Mouse (Mus musculus) macrophage (primary cell): ENCODE data around the gene Dtd1. TPM values are rescaled to one million over a fixed set of nuclear protein-coding genes. Genes with fewer than 3 reads are reported as not detected.

ENCODE experiments used
- H3K27ac ChIP-seq: fragments of 350-480 bp; formaldehyde crosslinking; 2 replicates; pipeline ENCODE4 v1.9.0; 2021
- H3K36me3 ChIP-seq: fragments of 350-480 bp; formaldehyde crosslinking; 2 replicates; pipeline ENCODE4 v1.9.0; 2021; ENCODE audit errors: inconsistent target
- H3K4me3 ChIP-seq: fragments of 350-480 bp; formaldehyde crosslinking; 2 replicates; pipeline ENCODE4 v1.9.0; 2021; ENCODE audit errors: inconsistent target
- H3K79me2 ChIP-seq: fragments of 350-480 bp; formaldehyde crosslinking; 2 replicates; pipeline ENCODE4 v1.9.0; 2021; ENCODE audit errors: inconsistent target
- WGBS: methylation state at CpG from one replicate; pipeline ENCODE4 v1.1.7; 2026; ENCODE audit warnings: inconsistent platforms; ENCODE audit not compliant: missing documents; 5-methylcytosine and 5-hydroxymethylcytosine counted together
- polyA plus RNA-seq: library from polyadenylated mRNA; stranded (reverse); fragments of 250-400 nt; gene quantifications from 3 replicates; pipeline ENCODE4 v1.2.4, GENCODE M21; 2018; ENCODE audit warnings: inconsistent platforms

The Dtd1 gene
- polyA plus RNA-seq, 1 experiment from 2014 or later = 8.4 TPM

- Histone ChIP-seq H3K36me3 (no peaks in the 10 kb centered on the region), H3K4me3 (no peak overlapping the region), H3K79me2 (no peaks in the 10 kb centered on the region), H3K27ac (no peak overlapping the region)
- WGBS = 74% methylated on average over 2 of the region's 2 CpGs
Observed at GRCm38 (mm10) chr2:144715211-144715768, 115.6 kb downstream of the Dtd1 start.

GRCm38 (mm10) chr2:144716248-144716647, 116.6 kb downstream of the Dtd1 start:
- 93% methylated on average over 5 of the region's 5 CpGs for WGBS
- no peaks in the 10 kb centered on the region for H3K79me2 ChIP-seq
- no peak overlapping the region for H3K4me3 ChIP-seq

GRCm38 (mm10) chr2:144718273-144718672, 118.6 kb downstream of the Dtd1 start:
- H3K4me3 ChIP-seq = no peak overlapping the region
- 86% methylated on average over 5 of the region's 5 CpGs for WGBS

More at GRCm38 (mm10) chr2:144716248-144716647, 116.6 kb downstream of the Dtd1 start:
- no peak overlapping the region for H3K27ac ChIP-seq
- no peaks in the 10 kb centered on the region for H3K36me3 ChIP-seq

GRCm38 (mm10) chr2:144719294-144719693, 119.6 kb downstream of the Dtd1 start:
- Histone ChIP-seq H3K79me2 (no peaks in the 10 kb centered on the region), H3K36me3 (no peaks in the 10 kb centered on the region), H3K4me3 (no peak overlapping the region), H3K27ac (no peak overlapping the region)
- whole genome bisulfite sequencing = 84% methylated on average over 5 of the region's 5 CpGs

More at GRCm38 (mm10) chr2:144718273-144718672, 118.6 kb downstream of the Dtd1 start:
- no peaks in the 10 kb centered on the region for H3K79me2 ChIP-seq
- no peaks in the 10 kb centered on the region for H3K36me3 ChIP-seq
- H3K27ac ChIP-seq = no peak overlapping the region

- peak overlapping the region; percentile 77 for H3K27ac ChIP-seq
- H3K4me3 ChIP-seq = no peak overlapping the region
- 56% methylated on average over 4 of the region's 4 CpGs for WGBS
- no peaks in the 10 kb centered on the region for H3K79me2 ChIP-seq
- H3K36me3 ChIP-seq = no peaks in the 10 kb centered on the region
Observed at GRCm38 (mm10) chr2:144719718-144720117, 120.0 kb downstream of the Dtd1 start.

- peak overlapping the region; percentile 77 for H3K27ac ChIP-seq
- H3K4me3 ChIP-seq = no peak overlapping the region
- no peaks in the 10 kb centered on the region for H3K79me2 ChIP-seq
- H3K36me3 ChIP-seq = no peaks in the 10 kb centered on the region
- WGBS = 18% methylated on average over 5 of the region's 5 CpGs
Observed at GRCm38 (mm10) chr2:144720407-144720959, 120.8 kb downstream of the Dtd1 start.

- no peak overlapping the region for H3K4me3 ChIP-seq
- WGBS = 100% methylated on average over 1 of the region's 1 CpGs
- no peaks in the 10 kb centered on the region for H3K36me3 ChIP-seq
- no peaks in the 10 kb centered on the region for H3K79me2 ChIP-seq
- H3K27ac ChIP-seq = no peak overlapping the region
Observed at GRCm38 (mm10) chr2:144724679-144725078, 125.0 kb downstream of the Dtd1 start.

GRCm38 (mm10) chr2:144727136-144727535, 127.4 kb downstream of the Dtd1 start:
- no peak overlapping the region for H3K4me3 ChIP-seq
- 94% methylated on average over 3 of the region's 3 CpGs for WGBS
- no peaks in the 10 kb centered on the region for H3K36me3 ChIP-seq
- no peaks in the 10 kb centered on the region for H3K79me2 ChIP-seq
- no peak overlapping the region for H3K27ac ChIP-seq

- Histone ChIP-seq H3K79me2 (no peaks in the 10 kb centered on the region), H3K27ac (no peak overlapping the region), H3K4me3 (no peak overlapping the region), H3K36me3 (no peaks in the 10 kb centered on the region)
- 54% methylated on average over 2 of the region's 2 CpGs for WGBS
Observed at GRCm38 (mm10) chr2:144729776-144730175, 130.1 kb downstream of the Dtd1 start.

GRCm38 (mm10) chr2:144738161-144738560, 138.5 kb downstream of the Dtd1 start:
- no peaks in the 10 kb centered on the region for H3K79me2 ChIP-seq
- H3K4me3 ChIP-seq = no peak overlapping the region
- no peak overlapping the region for H3K27ac ChIP-seq
- 96% methylated on average over 5 of the region's 5 CpGs for WGBS
- H3K36me3 ChIP-seq = no peaks in the 10 kb centered on the region

GRCm38 (mm10) chr2:144738576-144738975, 138.9 kb downstream of the Dtd1 start:
- Histone ChIP-seq H3K4me3 (no peak overlapping the region), H3K79me2 (no peaks in the 10 kb centered on the region), H3K36me3 (no peaks in the 10 kb centered on the region), H3K27ac (no peak overlapping the region)
- 91% methylated on average over 5 of the region's 5 CpGs for WGBS

GRCm38 (mm10) chr2:144740577-144740997, 140.9 kb downstream of the Dtd1 start:
- Histone ChIP-seq H3K79me2 (no peaks in the 10 kb centered on the region), H3K36me3 (no peaks in the 10 kb centered on the region), H3K27ac (no peak overlapping the region), H3K4me3 (no peak overlapping the region)
- 91% methylated on average over 6 of the region's 6 CpGs for WGBS

GRCm38 (mm10) chr2:144741973-144742372, 142.3 kb downstream of the Dtd1 start:
- Histone ChIP-seq H3K36me3 (no peaks in the 10 kb centered on the region), H3K4me3 (no peak overlapping the region), H3K79me2 (no peaks in the 10 kb centered on the region), H3K27ac (no peak overlapping the region)
- 90% methylated on average over 10 of the region's 10 CpGs for WGBS

- Histone ChIP-seq H3K4me3 (no peak overlapping the region), H3K36me3 (no peaks in the 10 kb centered on the region), H3K79me2 (no peaks in the 10 kb centered on the region), H3K27ac (no peak overlapping the region)
- 94% methylated on average over 5 of the region's 5 CpGs for WGBS
Observed at GRCm38 (mm10) chr2:144743316-144743715, 143.6 kb downstream of the Dtd1 start.

- 89% methylated on average over 2 of the region's 2 CpGs for WGBS
- H3K36me3 ChIP-seq = no peaks in the 10 kb centered on the region
- no peaks in the 10 kb centered on the region for H3K79me2 ChIP-seq
- no peak overlapping the region for H3K27ac ChIP-seq
- H3K4me3 ChIP-seq = no peak overlapping the region
Observed at GRCm38 (mm10) chr2:144745266-144745665, 145.6 kb downstream of the Dtd1 start.
